Mouse (Mus musculus) ES-E14 (cell line): ENCODE results near the gene Tmem14a.
"Not testable (repeated sequence)": the region's sequence is repeated elsewhere in the genome, so short reads cannot be mapped to it uniquely, and the experiment has no call there.

Source experiments
- CHD2 ChIP-seq: IDR thresholded peaks from 2 replicates; pipeline ENCODE4 v1.6.1; 2014; ENCODE audit warnings: mild to moderate bottlenecking, low read depth, low read length, inconsistent platforms
- HCFC1 ChIP-seq: IDR thresholded peaks from 2 replicates; pipeline ENCODE4 v1.6.1; 2012; ENCODE audit warnings: low read length, inconsistent platforms, borderline replicate concordance; ENCODE audit not compliant: insufficient read depth
- MAFK ChIP-seq: IDR thresholded peaks from 2 replicates; pipeline ENCODE4 v1.6.1; 2014; ENCODE audit warnings: mild to moderate bottlenecking, low read depth, low read length, inconsistent platforms; ENCODE audit not compliant: insufficient read depth
- ZC3H11A ChIP-seq: IDR thresholded peaks from 2 replicates; pipeline ENCODE4 v1.6.1; 2012; ENCODE audit warnings: low read depth, mild to moderate bottlenecking, inconsistent platforms, low read length, borderline replicate concordance
- ZNF384 ChIP-seq: IDR thresholded peaks from 2 replicates; pipeline ENCODE4 v1.6.1; 2012; ENCODE audit warnings: low read depth, low read length, inconsistent platforms

DNA sequence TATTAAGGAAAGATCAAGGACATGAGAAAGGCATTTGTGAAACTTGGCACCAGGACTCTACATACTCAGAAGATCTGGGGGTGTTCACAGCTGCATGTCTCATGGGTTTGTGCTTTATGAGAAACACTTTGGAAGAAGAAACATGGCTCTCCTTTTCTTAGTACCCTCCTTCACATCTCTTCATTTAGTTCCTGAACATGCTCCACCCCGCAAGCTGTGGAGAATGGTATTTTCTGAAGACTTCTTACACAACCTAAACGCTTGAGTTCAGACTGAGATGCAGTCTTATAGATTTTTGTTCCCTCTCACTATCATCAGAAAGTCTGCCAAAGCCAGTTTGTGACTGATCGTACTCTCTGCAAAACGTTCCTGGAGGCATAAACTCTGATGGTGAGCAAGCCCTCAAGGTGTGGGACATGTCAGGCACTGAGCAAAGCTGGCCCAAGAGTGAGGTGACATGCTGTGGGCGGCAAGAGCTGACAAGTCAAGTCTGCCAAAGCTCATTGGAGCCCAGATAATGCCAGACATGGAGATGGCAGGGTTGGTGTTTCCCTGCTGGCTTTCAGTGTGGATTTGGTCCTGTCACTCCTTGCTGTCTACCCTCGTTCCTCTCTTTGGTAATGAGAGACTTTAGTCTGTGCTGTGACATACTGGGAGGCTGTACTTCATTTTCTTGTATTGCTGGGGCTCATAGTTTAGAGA lies 4.2 kb upstream of the Tmem14a start:
- TF ChIP-seq ZC3H11A, HCFC1, CHD2, MAFK, ZNF384: not testable (repeated sequence)
